Comparison of ENCODE assay signal across 8 mouse cellular contexts in the genomic region with DNA sequence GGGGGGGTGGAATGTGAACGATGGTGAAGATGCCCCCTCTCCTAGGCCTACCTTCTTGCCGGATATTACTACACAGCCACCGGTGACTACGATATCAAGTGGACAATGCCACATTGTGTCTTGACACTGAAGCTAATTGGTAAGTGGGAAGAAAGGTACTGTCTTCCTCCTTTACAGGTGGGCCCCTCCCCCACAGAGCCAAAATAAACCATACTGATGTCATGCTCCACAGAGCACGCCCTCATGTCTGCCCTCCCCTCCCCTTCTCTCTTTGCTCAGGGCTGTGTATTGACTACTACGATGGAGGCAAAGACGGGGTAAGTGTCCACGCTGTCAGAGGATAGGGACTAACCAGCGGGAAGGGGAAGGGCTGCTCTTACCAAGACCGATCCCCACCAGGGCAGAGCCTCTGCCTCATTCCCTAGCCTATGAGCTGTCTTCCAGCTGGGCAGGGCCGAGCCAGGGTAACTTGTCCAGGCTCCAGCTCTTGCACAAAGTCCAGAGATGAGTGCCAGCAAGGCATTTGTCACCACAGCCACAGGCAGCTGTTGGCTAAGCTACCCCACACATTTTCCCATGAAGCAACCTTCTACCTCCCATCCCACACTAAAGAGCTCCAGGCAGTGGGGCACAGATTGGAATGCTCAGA. TPM values are rescaled to one million over a fixed set of nuclear protein-coding genes. Genes with fewer than 3 reads are reported as not detected.
A peak's percentile ranks its signal among the peaks of the same experiment; 100 is the strongest.
DNase-seq lines count a peak whose midpoint lies in the region; ATAC-seq lines count a peak whose summit lies in the region.
"Had no signal": no experiment of that assay in that cellular context is flagged by ENCODE, and none has a peak within 500 bp of the region (broad histone marks: within the 10 kb centered on the region; RNA-seq: fewer than 3 reads in every experiment).

No protein-coding gene starts in this region.

- no peak overlapping the region for H3K9ac ChIP-seq in neural tube, embryonic 11.5 days (ENCODE audit: low read length)
- no peak overlapping the region for H3K9ac ChIP-seq in neural tube, embryonic 15.5 days (replicated peaks)
- H3K9ac ChIP-seq in heart, embryonic 16.5 days (ENCODE audit: low read length), result no peak overlapping the region; the same call in 1 of the 2 replicates
- H3K9ac ChIP-seq: limb, embryonic 12.5 days had no signal

- no peaks in the 10 kb centered on the region for H3K4me1 ChIP-seq in neural tube, embryonic 11.5 days (ENCODE audit: control insufficient read depth, insufficient read depth, low read length)
- H3K4me1 ChIP-seq in neural tube, embryonic 15.5 days, result no peaks in the 10 kb centered on the region
- H3K4me1 ChIP-seq in heart, embryonic 16.5 days (ENCODE audit: control insufficient read depth, insufficient read depth, low read length), result peaks cover 9% of the 10 kb centered on the region
- H3K4me1 ChIP-seq: limb, embryonic 12.5 days had no signal

- no peaks in the 10 kb centered on the region for H3K27me3 ChIP-seq in neural tube, embryonic 11.5 days (ENCODE audit: control insufficient read depth, insufficient read depth, low read length)
- H3K27me3 ChIP-seq in neural tube, embryonic 15.5 days (replicated peaks), result no peaks in the 10 kb centered on the region
- no peaks in the 10 kb centered on the region for H3K27me3 ChIP-seq in heart, embryonic 16.5 days (ENCODE audit: control insufficient read depth, insufficient read depth, low read length)
- H3K27me3 ChIP-seq: limb, embryonic 12.5 days had no signal

- H3K36me3 ChIP-seq in neural tube, embryonic 11.5 days (ENCODE audit: control insufficient read depth, insufficient read depth, low read length), result peaks cover 7% of the 10 kb centered on the region; the same call in 1 of the 2 replicates
- H3K36me3 ChIP-seq in neural tube, embryonic 15.5 days, result peaks cover 53% of the 10 kb centered on the region
- H3K36me3 ChIP-seq in heart, embryonic 16.5 days (ENCODE audit: control insufficient read depth, insufficient read depth), result peaks cover 26% of the 10 kb centered on the region

- H3K4me2 ChIP-seq in neural tube, embryonic 11.5 days (ENCODE audit: low read depth), result no peak overlapping the region
- H3K4me2 ChIP-seq in neural tube, embryonic 15.5 days, result no peak overlapping the region
- H3K4me2 ChIP-seq in heart, embryonic 16.5 days (ENCODE audit: low read depth, low read length), result no peak overlapping the region
- H3K4me2 ChIP-seq: limb, embryonic 12.5 days had no signal

- ATAC-seq in neural tube, embryonic 11.5 days (ENCODE audit: insufficient read depth, low FRiP score, low TSS enrichment), result 0 out of 2 replicates have a peak, but pooled peaks have one; percentile 16
- no peak for ATAC-seq in neural tube, embryonic 15.5 days (ENCODE audit: low FRiP score)
- ATAC-seq in heart, embryonic 16.5 days (replicated peaks; ENCODE audit: extremely low read depth, insufficient read depth, low FRiP score), result peak; percentile 23; the same call in 1 of the 2 replicates

- no peaks in the 10 kb centered on the region for H3K9me3 ChIP-seq in neural tube, embryonic 11.5 days (ENCODE audit: control insufficient read depth, low read length)
- no peaks in the 10 kb centered on the region for H3K9me3 ChIP-seq in neural tube, embryonic 15.5 days (replicated peaks)
- no peaks in the 10 kb centered on the region for H3K9me3 ChIP-seq in heart, embryonic 16.5 days (replicated peaks; ENCODE audit: control insufficient read depth, low read length)
- H3K9me3 ChIP-seq: limb, embryonic 12.5 days had no signal

- no peak overlapping the region for H3K27ac ChIP-seq in neural tube, embryonic 11.5 days (ENCODE audit: low read depth, low read length)
- H3K27ac ChIP-seq in neural tube, embryonic 15.5 days (replicated peaks), result no peak overlapping the region
- peak overlapping the region; percentile 55 for H3K27ac ChIP-seq in heart, embryonic 16.5 days (ENCODE audit: low read length)
- H3K27ac ChIP-seq: limb, embryonic 12.5 days had no signal

- no peak overlapping the region for H3K4me3 ChIP-seq in neural tube, embryonic 11.5 days (ENCODE audit: low read depth, low read length)
- H3K4me3 ChIP-seq in neural tube, embryonic 15.5 days (replicated peaks), result no peak overlapping the region
- H3K4me3 ChIP-seq in heart, embryonic 16.5 days (ENCODE audit: low read length), result no peak overlapping the region
- H3K4me3 ChIP-seq: limb, embryonic 12.5 days had no signal

- WGBS in neural tube, embryonic 11.5 days, result 86% methylated on average over 11 of the region's 11 CpGs
- WGBS in neural tube, embryonic 15.5 days, result 84% methylated on average over 11 of the region's 11 CpGs
- WGBS in heart, embryonic 16.5 days, result 76% methylated on average over 11 of the region's 11 CpGs

- no peak for DNase-seq in neural tube, embryonic 11.5 days (ENCODE audit: low spot score)
- peak; percentile 41 for DNase-seq in cerebellum, adult 8-10 months
- peak; percentile 56 to 66 for DNase-seq in layer of hippocampus, postnatal 10 days (ENCODE audit: low spot score in 2 of 2)
- peak; percentile 54 for DNase-seq in ovary, postnatal 36 days (ENCODE audit: low spot score)
- no peak for DNase-seq in thymus, postnatal 4 days

RNA-seq across cellular contexts. Expression of a gene that starts 11.9 kb away (rescaled TPM):
- 202 and 204 TPM in 2 replicates for polyA plus RNA-seq in neural tube, embryonic 11.5 days (2014; fragmentation: Nextera tagmentation; extraction: Ambion mirVana)
- polyA plus RNA-seq in neural tube, embryonic 15.5 days (2015; fragmentation: Nextera tagmentation; extraction: Ambion mirVana), result 99.9 and 132 TPM in 2 replicates
- polyA plus RNA-seq in heart, embryonic 16.5 days (2015; fragmentation: Nextera tagmentation; extraction: Ambion mirVana), result 125 and 133 TPM in 2 replicates
- 10 to 100 TPM; 49.4 to 53.8 TPM for total RNA-seq in layer of hippocampus, postnatal 10 days (2021)

RNA-seq across cellular contexts. Expression of a gene that starts 12.1 kb away (rescaled TPM):
- polyA plus RNA-seq in neural tube, embryonic 11.5 days (2014; fragmentation: Nextera tagmentation; extraction: Ambion mirVana), result 362 and 370 TPM in 2 replicates
- polyA plus RNA-seq in neural tube, embryonic 15.5 days (2015; fragmentation: Nextera tagmentation; extraction: Ambion mirVana), result 267 and 291 TPM in 2 replicates
- 347 and 355 TPM in 2 replicates for polyA plus RNA-seq in heart, embryonic 16.5 days (2015; fragmentation: Nextera tagmentation; extraction: Ambion mirVana)
- 100 to 1,000 TPM; 159 to 164 TPM for total RNA-seq in layer of hippocampus, postnatal 10 days (2021)

RNA-seq across cellular contexts. Expression of a gene that starts 37.3 kb away (rescaled TPM):
- 37.3 and 42.2 TPM in 2 replicates for polyA plus RNA-seq in neural tube, embryonic 11.5 days (2014; fragmentation: Nextera tagmentation; extraction: Ambion mirVana)
- 47.2 and 56.6 TPM in 2 replicates for polyA plus RNA-seq in neural tube, embryonic 15.5 days (2015; fragmentation: Nextera tagmentation; extraction: Ambion mirVana)
- 50.1 and 54.2 TPM in 2 replicates for polyA plus RNA-seq in heart, embryonic 16.5 days (2015; fragmentation: Nextera tagmentation; extraction: Ambion mirVana)
- total RNA-seq in layer of hippocampus, postnatal 10 days (2021), result 10 to 100 TPM; 43.5 to 44.0 TPM

RNA-seq across cellular contexts. Expression of a gene that starts 38.4 kb away (rescaled TPM):
- polyA plus RNA-seq in neural tube, embryonic 11.5 days (2014; fragmentation: Nextera tagmentation; extraction: Ambion mirVana), result 6.9 and 8.0 TPM in 2 replicates
- polyA plus RNA-seq in neural tube, embryonic 15.5 days (2015; fragmentation: Nextera tagmentation; extraction: Ambion mirVana), result 4.8 and 24.7 TPM in 2 replicates
- 14.6 and 31.3 TPM in 2 replicates for polyA plus RNA-seq in heart, embryonic 16.5 days (2015; fragmentation: Nextera tagmentation; extraction: Ambion mirVana)
- total RNA-seq in layer of hippocampus, postnatal 10 days (2021), result 1 to 10 TPM; 4.3 to 5.3 TPM

RNA-seq across cellular contexts. Expression of a gene that starts 41.1 kb away (rescaled TPM):
- polyA plus RNA-seq in neural tube, embryonic 11.5 days (2014; fragmentation: Nextera tagmentation; extraction: Ambion mirVana), result 456 and 504 TPM in 2 replicates
- 572 and 623 TPM in 2 replicates for polyA plus RNA-seq in neural tube, embryonic 15.5 days (2015; fragmentation: Nextera tagmentation; extraction: Ambion mirVana)
- 429 and 447 TPM in 2 replicates for polyA plus RNA-seq in heart, embryonic 16.5 days (2015; fragmentation: Nextera tagmentation; extraction: Ambion mirVana)
- total RNA-seq in layer of hippocampus, postnatal 10 days (2021), result 100 to 1,000 TPM; 329 to 345 TPM

Comparison
In these comparisons a context has a peak if more than half of its experiments do, and no peak if none do; other contexts are left out.
1. DNase-seq: peak in cerebellum, adult 8-10 months (single experiment), layer of hippocampus, postnatal 10 days (2 of 2) and ovary, postnatal 36 days (single experiment); none in neural tube, embryonic 11.5 days (single experiment) and thymus, postnatal 4 days (single experiment).